ENCODE assay signal across 8 mouse cellular contexts in the genomic region with DNA sequence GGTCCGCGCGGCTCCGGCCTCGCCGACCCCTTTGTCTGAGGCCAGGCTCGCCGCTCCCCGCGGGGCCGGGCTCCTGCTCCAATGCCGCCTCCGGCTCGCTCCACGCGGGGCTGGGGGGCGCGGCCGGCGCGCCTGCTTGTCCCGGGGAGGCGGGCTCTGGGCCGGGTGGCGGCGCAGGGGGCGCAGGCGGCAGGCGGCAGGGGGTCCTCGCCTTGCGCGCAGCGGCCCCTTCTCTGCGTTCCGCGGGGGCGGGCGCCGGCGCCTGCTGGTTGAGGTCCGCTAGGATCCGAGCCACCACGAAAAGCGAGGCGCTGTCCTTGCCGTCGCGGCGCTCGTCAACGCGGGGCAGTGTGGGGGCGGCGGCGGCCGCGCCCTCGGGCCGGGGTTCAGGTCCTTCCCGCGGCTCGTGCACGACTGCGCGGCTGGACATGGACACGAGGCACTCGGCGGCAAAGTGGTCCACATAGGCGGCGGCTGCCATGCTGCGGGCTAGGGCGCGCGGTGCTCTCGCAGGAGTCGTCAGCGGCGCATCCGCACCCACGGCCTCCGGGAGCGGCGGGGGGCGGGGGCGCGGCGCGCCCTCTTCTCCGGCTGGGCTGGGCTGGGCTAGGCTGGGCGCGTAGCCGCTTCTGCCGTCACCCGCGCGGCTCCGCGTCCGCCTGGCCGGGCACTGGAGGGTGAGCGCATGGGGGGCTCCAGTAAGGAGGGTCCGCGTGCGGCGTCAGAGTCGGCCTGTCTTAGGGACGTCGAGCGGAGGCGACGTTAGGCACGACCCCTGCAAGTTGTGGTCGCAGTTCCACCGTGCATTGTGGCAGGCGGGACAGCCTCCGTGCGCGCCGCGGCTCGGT. TPM values are rescaled to one million over a fixed set of nuclear protein-coding genes. Genes with fewer than 3 reads are reported as not detected.
DNase-seq lines count a peak whose midpoint lies in the region; ATAC-seq and TF ChIP-seq lines count a peak whose summit lies in the region.

No protein-coding gene starts in this region.

- intact Hi-C loops in left cerebral cortex, adult 2 months (cut with DNase I) = loop anchor here (2.0 to 10.0 kb wide), 5 partner anchors 95 to 593 kb away; partner anchors contain the start of gene Mtmr10

- peak overlapping the region; percentile 99 for H3K27ac ChIP-seq in left cerebral cortex, adult 2 months
- H3K27ac ChIP-seq in forebrain, embryonic 11.5 days (ENCODE audit: low read depth, low read length) = peak overlapping the region; percentile 74
- H3K27ac ChIP-seq in midbrain, embryonic 12.5 days (replicated peaks) = peak overlapping the region; percentile 92

- H3K9me3 ChIP-seq in forebrain, embryonic 11.5 days (ENCODE audit: control insufficient read depth, low read length) = no peaks in the 10 kb centered on the region
- H3K9me3 ChIP-seq in midbrain, embryonic 12.5 days = no peaks in the 10 kb centered on the region

- TF ChIP-seq CTCF in left cerebral cortex, adult 2 months (IDR thresholded peaks at IDR 0.05) = no peak
- TF ChIP-seq CTCF in brain, embryonic 14.5 days (IDR thresholded peaks at IDR 0.05; ENCODE audit: borderline replicate concordance, extremely low read depth, insufficient read depth, insufficient read length) = no peak

- H3K36me3 ChIP-seq in forebrain, embryonic 11.5 days (ENCODE audit: control insufficient read depth, insufficient read depth, low read length) = no peaks in the 10 kb centered on the region
- no peaks in the 10 kb centered on the region for H3K36me3 ChIP-seq in midbrain, embryonic 12.5 days

- peaks cover 12% of the 10 kb centered on the region for H3K4me1 ChIP-seq in forebrain, embryonic 11.5 days (replicated peaks; ENCODE audit: control insufficient read depth, insufficient read depth, low read length)
- peaks cover 33% of the 10 kb centered on the region for H3K4me1 ChIP-seq in midbrain, embryonic 12.5 days

- peak overlapping the region; percentile 90 for H3K9ac ChIP-seq in forebrain, embryonic 11.5 days (ENCODE audit: low read length)
- peak overlapping the region; percentile 96 for H3K9ac ChIP-seq in midbrain, embryonic 12.5 days (replicated peaks)

- H3K4me2 ChIP-seq in forebrain, embryonic 11.5 days (ENCODE audit: low read depth, low read length, severe bottlenecking) = peak overlapping the region; percentile 88
- peak overlapping the region; percentile 91 for H3K4me2 ChIP-seq in midbrain, embryonic 12.5 days (replicated peaks)

- TF ChIP-seq POLR2A in brain, embryonic 14.5 days (IDR thresholded peaks at IDR 0.05; ENCODE audit: borderline replicate concordance, extremely low read depth, insufficient read depth, insufficient read length, poor library complexity, severe bottlenecking) = peak; percentile 61; the same call in 1 of the 2 replicates

- peak overlapping the region; percentile 99 for H3K4me3 ChIP-seq in left cerebral cortex, adult 2 months
- peak overlapping the region; percentile 86 for H3K4me3 ChIP-seq in forebrain, embryonic 11.5 days (ENCODE audit: low read depth, low read length)
- peak overlapping the region; percentile 99 for H3K4me3 ChIP-seq in midbrain, embryonic 12.5 days

- DNase-seq in left cerebral cortex, adult 2 months (ENCODE audit: extremely low spot score in 1 of 2, low spot score in 2 of 2) = peak in 1 of 2 experiments; percentile 72
- DNase-seq in left cerebral cortex, adult 11 months (ENCODE audit: low spot score) = no peak
- no peak for DNase-seq in brain, embryonic 14.5 days (ENCODE audit: low read depth)
- peak; percentile 81 for DNase-seq in forebrain, embryonic 11.5 days (ENCODE audit: low spot score)
- DNase-seq in kidney, postnatal 10 days = peak; percentile 85
- peak; percentile 66 to 69 for DNase-seq in thymus, postnatal 10 days (ENCODE audit: low spot score in 2 of 2)

- H3K27me3 ChIP-seq in forebrain, embryonic 11.5 days (ENCODE audit: control insufficient read depth, insufficient read depth, low read length) = 0 out of 2 replicates have a peak, but pooled peaks cover 2% of the 10 kb centered on the region
- peaks cover 4% of the 10 kb centered on the region; the same call in 1 of the 2 replicates for H3K27me3 ChIP-seq in midbrain, embryonic 12.5 days

- WGBS in forebrain, embryonic 11.5 days = under 1% methylated on average over 86 of the region's 121 CpGs
- WGBS in midbrain, embryonic 12.5 days = under 1% methylated on average over 80 of the region's 121 CpGs

- ATAC-seq in forebrain, embryonic 11.5 days (replicated peaks; ENCODE audit: low FRiP score) = peak; percentile 5
- no peak; the same call in 1 of the 2 replicates for ATAC-seq in midbrain, embryonic 12.5 days (ENCODE audit: low FRiP score, low read depth)
- ATAC-seq in erythroid progenitor cell, adult 5-6 weeks (replicated peaks; ENCODE audit: low FRiP score, poor library complexity, severe bottlenecking) = no peak

RNA-seq across cellular contexts. Expression of gene Klf13, which starts 0.4 kb away (rescaled TPM):
- 100 to 1,000 TPM; 179 to 199 TPM for total RNA-seq in left cerebral cortex, adult 2 months (2021)
- polyA plus RNA-seq in brain, embryonic 14.5 days (2012; rRNA removed) = 12.4 and 19.8 TPM in 2 replicates
- polyA plus RNA-seq in forebrain, embryonic 11.5 days (2014; fragmentation: Nextera tagmentation; extraction: Ambion mirVana) = 26.6 and 28.1 TPM in 2 replicates
- 30.7 and 31.8 TPM in 2 replicates for polyA plus RNA-seq in midbrain, embryonic 12.5 days (2016; fragmentation: Nextera tagmentation; extraction: Ambion mirVana)
- total RNA-seq in erythroid progenitor cell, adult 5-6 weeks (2015; ENCODE audit: low replicate concordance) = 41.8 and 46.9 TPM in 2 replicates
- total RNA-seq in erythroid progenitor cell, adult 5-6 weeks (2017; ENCODE audit: low replicate concordance) = 53.8 and 60.1 TPM in 2 replicates

RNA-seq across cellular contexts. Expression of gene E030018B13Rik, which starts 21.6 kb away (rescaled TPM):
- total RNA-seq in left cerebral cortex, adult 2 months (2021) = not detected
- not detected in 2 replicates for polyA plus RNA-seq in brain, embryonic 14.5 days (2012; rRNA removed)
- not detected in 2 replicates for polyA plus RNA-seq in forebrain, embryonic 11.5 days (2014; fragmentation: Nextera tagmentation; extraction: Ambion mirVana)
- polyA plus RNA-seq in midbrain, embryonic 12.5 days (2016; fragmentation: Nextera tagmentation; extraction: Ambion mirVana) = not detected in 2 replicates
- total RNA-seq in erythroid progenitor cell, adult 5-6 weeks (2015; ENCODE audit: low replicate concordance) = not detected in 2 replicates
- not detected in 2 replicates for total RNA-seq in erythroid progenitor cell, adult 5-6 weeks (2017; ENCODE audit: low replicate concordance)

Comparison
In these comparisons a context has a peak if more than half of its experiments do, and no peak if none do; other contexts are left out.
1. DNase-seq: peak in forebrain, embryonic 11.5 days (single experiment), kidney, postnatal 10 days (single experiment) and thymus, postnatal 10 days (2 of 2); none in left cerebral cortex, adult 11 months (single experiment) and brain, embryonic 14.5 days (single experiment).
2. Peak in every context shown above with its lines, with median percentiles within 50 percentile points of each other: H3K27ac ChIP-seq and H3K4me3 ChIP-seq.